Mouse (Mus musculus): Measurements from ENCODE around the gene Slc26a9.

DNA sequence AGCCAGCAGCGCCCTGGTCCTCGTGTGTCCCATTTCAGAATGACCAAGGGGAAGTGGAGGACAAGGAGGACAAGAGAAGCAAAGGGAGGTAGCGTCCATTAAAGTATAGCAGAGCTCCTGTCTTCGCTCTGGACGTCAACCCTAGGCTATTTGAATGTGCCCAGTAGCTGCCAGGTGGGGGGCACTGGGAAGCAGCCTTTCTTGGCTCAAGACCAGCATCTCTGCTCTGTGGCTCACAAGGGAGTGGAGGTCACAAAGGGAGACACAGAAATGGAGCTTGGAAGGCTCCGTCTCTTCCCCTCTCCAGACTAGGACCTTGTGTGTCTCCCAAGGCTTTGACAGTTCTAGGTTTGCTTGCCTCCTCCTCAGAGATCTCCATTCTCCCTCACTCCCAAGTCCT lies 73.1 kb downstream of the Slc26a9 start:
- no peak for TF ChIP-seq CTCF (IDR thresholded peaks at IDR 0.05; ENCODE audit: control insufficient read depth, insufficient read depth, low read length)
- no peak for TF ChIP-seq POLR2A (IDR thresholded peaks at IDR 0.05; ENCODE audit: borderline replicate concordance, control insufficient read depth, low read depth, low read length)
